43 mouse cellular contexts compared by ENCODE assay signal in genomic region chr12:74301559-74301958, GRCm38 (mm10). TPM values are rescaled to one million over a fixed set of nuclear protein-coding genes. Genes with fewer than 3 reads are reported as not detected.
A peak's percentile ranks its signal among the peaks of the same experiment; 100 is the strongest.
DNase-seq lines count a peak whose midpoint lies in the region; ATAC-seq and TF ChIP-seq lines count a peak whose summit lies in the region.
"Had no signal": no experiment of that assay in that cellular context is flagged by ENCODE, and none has a peak within 500 bp of the region (broad histone marks: within the 10 kb centered on the region; RNA-seq: fewer than 3 reads in every experiment).

No protein-coding gene starts in this region.

- no peaks in the 10 kb centered on the region for H3K27me3 ChIP-seq in kidney, postnatal 0 days (ENCODE audit: insufficient read depth, low read length)
- no peaks in the 10 kb centered on the region for H3K27me3 ChIP-seq in forebrain, embryonic 12.5 days
- H3K27me3 ChIP-seq: heart, embryonic 13.5 days; hindbrain, embryonic 15.5 days; liver, embryonic 12.5 days; midbrain, embryonic 13.5 days had no signal

- peak; percentile 29 for DNase-seq in kidney, postnatal 0 days (ENCODE audit: low spot score)
- no peak for DNase-seq in kidney, postnatal 36 days
- peak; percentile 18 for DNase-seq in lung, postnatal 25 days (ENCODE audit: low spot score)
- DNase-seq in lung, postnatal 14 days: no peak
- DNase-seq in layer of hippocampus, adult 9-11 months: peak; percentile 78
- DNase-seq in cerebellum, adult 9-10 months: no peak
- DNase-seq: adrenal gland, postnatal 14 days; cerebellum, adult 11-12 months; cerebellum, postnatal 10 days; heart, postnatal 10 days; kidney, adult 11 months; left cerebral cortex, postnatal 4 days; liver, postnatal 0 days; retina, postnatal 1 day; right cerebral cortex, postnatal 14 days; spleen, adult 18-20 months; thymus, adult 18-20 months; thymus, postnatal 25 days had no signal

- H3K4me2 ChIP-seq in kidney, postnatal 0 days (ENCODE audit: low read length): no peak overlapping the region
- no peak overlapping the region for H3K4me2 ChIP-seq in forebrain, embryonic 12.5 days
- H3K4me2 ChIP-seq: heart, embryonic 13.5 days; hindbrain, embryonic 15.5 days; liver, embryonic 12.5 days; midbrain, embryonic 13.5 days had no signal

- no peak overlapping the region for H3K9ac ChIP-seq in kidney, postnatal 0 days (ENCODE audit: low read depth, low read length)
- H3K9ac ChIP-seq in forebrain, embryonic 12.5 days: no peak overlapping the region
- H3K9ac ChIP-seq: heart, embryonic 13.5 days; hindbrain, embryonic 15.5 days; liver, embryonic 12.5 days; liver, postnatal 0 days; midbrain, embryonic 13.5 days had no signal

- no peaks in the 10 kb centered on the region for H3K4me1 ChIP-seq in kidney, postnatal 0 days (replicated peaks; ENCODE audit: insufficient read depth, low read length)
- 0 out of 2 replicates have a peak, but pooled peaks cover 7% of the 10 kb centered on the region for H3K4me1 ChIP-seq in forebrain, embryonic 12.5 days
- H3K4me1 ChIP-seq: hindbrain, embryonic 15.5 days; liver, embryonic 12.5 days had no signal

- WGBS in kidney, postnatal 0 days: 67% methylated on average over 6 of the region's 6 CpGs
- WGBS in forebrain, embryonic 12.5 days: 93% methylated on average over 6 of the region's 6 CpGs

- TF ChIP-seq CTCF in kidney, postnatal 0 days (IDR thresholded peaks at IDR 0.05; ENCODE audit: low read depth): no peak

- no peaks in the 10 kb centered on the region for H3K9me3 ChIP-seq in kidney, postnatal 0 days (replicated peaks; ENCODE audit: low read length)
- H3K9me3 ChIP-seq in forebrain, embryonic 12.5 days: no peaks in the 10 kb centered on the region
- H3K9me3 ChIP-seq: heart, embryonic 13.5 days; hindbrain, embryonic 15.5 days; liver, embryonic 12.5 days; midbrain, embryonic 13.5 days had no signal

- no peak overlapping the region for H3K27ac ChIP-seq in kidney, postnatal 0 days
- H3K27ac ChIP-seq in forebrain, embryonic 12.5 days: no peak overlapping the region
- H3K27ac ChIP-seq: heart, embryonic 13.5 days; hindbrain, embryonic 15.5 days; liver, embryonic 12.5 days; midbrain, embryonic 13.5 days had no signal

- ATAC-seq in kidney, postnatal 0 days (replicated peaks; ENCODE audit: low FRiP score, low read depth): no peak
- peak; percentile 73 for ATAC-seq in granulocyte monocyte progenitor cell, adult 5-6 weeks (replicated peaks; ENCODE audit: poor library complexity, severe bottlenecking)
- no peak for ATAC-seq in forebrain, embryonic 12.5 days (ENCODE audit: low FRiP score)
- ATAC-seq: forebrain, embryonic 14.5 days; inflammation-experienced regulatory T-cells, adult 6 months; liver, embryonic 12.5 days; liver, postnatal 0 days; midbrain, embryonic 13.5 days had no signal

- H3K4me3 ChIP-seq in kidney, postnatal 0 days (replicated peaks; ENCODE audit: low read depth, low read length): no peak overlapping the region
- no peak overlapping the region for H3K4me3 ChIP-seq in forebrain, embryonic 12.5 days (replicated peaks)
- H3K4me3 ChIP-seq: heart, embryonic 13.5 days; hindbrain, embryonic 15.5 days; liver, embryonic 12.5 days; midbrain, embryonic 13.5 days had no signal

- no peaks in the 10 kb centered on the region for H3K36me3 ChIP-seq in kidney, postnatal 0 days (ENCODE audit: insufficient read depth, low read length)
- no peaks in the 10 kb centered on the region for H3K36me3 ChIP-seq in forebrain, embryonic 12.5 days (replicated peaks)
- H3K36me3 ChIP-seq: heart, embryonic 13.5 days; hindbrain, embryonic 15.5 days; liver, embryonic 12.5 days; midbrain, embryonic 13.5 days had no signal

RNA-seq across cellular contexts. Expression of gene Gm11042, which starts 14.6 kb away (rescaled TPM):
- polyA plus RNA-seq in kidney, postnatal 0 days (2015; fragmentation: Nextera tagmentation; extraction: Ambion mirVana): not detected in 2 replicates
- not detected in 2 replicates for total RNA-seq in granulocyte monocyte progenitor cell, adult 5-6 weeks (2014; fragmentation: Nextera tagmentation)
- total RNA-seq in granulocyte monocyte progenitor cell, adult 5-6 weeks (2017): not detected in 2 replicates
- not detected in 2 replicates for polyA plus RNA-seq in forebrain, embryonic 12.5 days (2016; fragmentation: Nextera tagmentation; extraction: Ambion mirVana)
- total RNA-seq: adrenal gland, postnatal 14 days; common myeloid progenitor, adult 5-6 weeks; gastrocnemius, adult 8-10 months; gastrocnemius, postnatal 4 days; heart, adult 8-10 months; heart, postnatal 10 days; hematopoietic stem cell, adult 5-6 weeks; layer of hippocampus, postnatal 14 days; left cerebral cortex, adult 8-10 months; left cerebral cortex, postnatal 4 days; megakaryocyte-erythroid progenitor cell, adult 5-6 weeks; MEL; monocyte, adult 5-6 weeks had no signal
- polyA plus RNA-seq: embryonic facial prominence, embryonic 14.5 days; forebrain, embryonic 14.5 days; frontal cortex, adult 2 months; heart, embryonic 13.5 days; hindbrain, embryonic 15.5 days; inflammation-experienced regulatory T-cells, adult 6 months; kidney, embryonic 16.5 days; limb, embryonic 14.5 days; liver, embryonic 12.5 days; liver, postnatal 0 days; lung, embryonic 16.5 days; midbrain, embryonic 13.5 days; neural tube, embryonic 14.5 days; stomach, embryonic 16.5 days had no signal

Comparison
In these comparisons a context has a peak if more than half of its experiments do, and no peak if none do; other contexts are left out.
1. DNase-seq: peak in kidney, postnatal 0 days (single experiment), lung, postnatal 25 days (single experiment) and layer of hippocampus, adult 9-11 months (single experiment); none in kidney, postnatal 36 days (0 of 2), lung, postnatal 14 days (single experiment) and cerebellum, adult 9-10 months (single experiment).